Mouse (Mus musculus) retina, postnatal 7 days (tissue): Measurements from ENCODE around the gene Ppp2r5c.
A peak's percentile ranks its signal among the peaks of the same experiment; 100 is the strongest.

Experiments
- DNase-seq: peaks from one replicate; pipeline ENCODE4 v3.0.0-alpha.2; 2012; ENCODE audit warnings: low read depth, low spot score

Ppp2r5c gene

DNA sequence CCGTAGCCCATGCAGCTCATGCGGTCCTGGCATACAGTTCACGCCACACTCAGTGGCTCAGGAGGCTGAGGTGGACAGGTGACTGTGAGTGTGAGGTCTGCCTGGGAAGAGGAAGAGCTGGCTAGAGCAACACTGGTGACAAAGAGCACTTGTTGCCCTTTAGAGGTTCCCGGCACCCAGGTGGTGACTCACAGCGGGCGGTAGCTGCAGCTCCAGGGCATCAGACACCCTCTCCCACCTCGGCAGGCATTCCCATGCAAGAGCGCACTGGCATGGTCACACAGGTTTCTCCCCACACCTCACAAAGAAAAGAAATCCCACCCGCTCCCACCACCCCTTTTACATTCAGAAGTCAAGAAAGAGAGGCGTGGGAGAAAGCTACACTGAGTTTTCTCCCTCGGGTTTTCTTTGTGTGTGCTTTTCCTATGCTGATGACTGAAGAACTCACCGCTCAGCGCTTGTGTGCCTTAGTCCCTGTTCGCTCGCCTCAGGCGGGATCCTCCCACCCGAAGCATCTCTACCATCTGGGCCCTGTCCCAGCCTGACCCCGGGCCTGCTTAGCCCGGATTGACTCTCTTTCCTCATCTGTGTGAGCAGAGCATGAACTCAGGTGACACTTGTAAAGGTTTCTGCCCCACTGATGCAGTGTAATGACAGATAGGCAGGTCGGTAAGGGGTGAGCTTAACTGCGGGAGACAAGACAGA lies 108.8 kb downstream of the Ppp2r5c start:
- peak; percentile 56 for DNase-seq

DNA sequence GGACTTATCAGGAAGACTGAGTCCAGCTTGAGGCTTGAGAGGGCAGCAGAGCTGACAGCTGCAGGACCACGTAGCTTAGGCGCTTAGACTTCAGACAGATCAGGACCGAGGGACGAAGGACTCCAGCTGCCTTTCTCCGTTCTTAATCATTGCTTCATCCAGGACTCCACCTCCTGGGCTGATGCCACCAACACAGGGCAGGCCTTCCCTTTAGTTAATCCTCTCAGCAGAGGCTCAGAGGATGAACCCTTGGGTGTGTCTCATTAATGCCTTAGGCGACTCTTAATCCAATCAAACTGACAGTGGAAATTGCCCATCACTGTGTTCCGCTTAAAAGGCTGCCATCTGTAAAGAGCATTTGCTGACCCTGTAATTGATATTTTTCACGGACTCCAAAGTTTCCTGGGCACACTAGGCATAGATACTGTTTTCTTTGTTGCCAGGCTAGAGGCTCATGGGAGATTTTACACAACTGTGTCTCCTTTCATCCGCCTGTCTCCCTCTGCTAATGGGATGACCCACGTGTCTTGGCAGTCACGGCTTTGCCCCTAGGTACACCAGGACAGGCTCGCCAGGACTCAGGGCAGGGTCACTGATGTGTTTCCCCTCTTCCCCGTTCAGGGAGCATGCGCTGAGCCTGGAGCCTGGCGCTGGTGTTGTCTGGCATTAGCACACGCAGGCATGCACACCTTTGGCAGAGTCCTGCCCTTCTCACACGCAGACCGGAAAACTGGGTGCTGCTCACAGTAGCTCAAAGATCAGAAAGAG lies 110.1 kb downstream of the Ppp2r5c start:
- DNase-seq = peak; percentile 90

DNA sequence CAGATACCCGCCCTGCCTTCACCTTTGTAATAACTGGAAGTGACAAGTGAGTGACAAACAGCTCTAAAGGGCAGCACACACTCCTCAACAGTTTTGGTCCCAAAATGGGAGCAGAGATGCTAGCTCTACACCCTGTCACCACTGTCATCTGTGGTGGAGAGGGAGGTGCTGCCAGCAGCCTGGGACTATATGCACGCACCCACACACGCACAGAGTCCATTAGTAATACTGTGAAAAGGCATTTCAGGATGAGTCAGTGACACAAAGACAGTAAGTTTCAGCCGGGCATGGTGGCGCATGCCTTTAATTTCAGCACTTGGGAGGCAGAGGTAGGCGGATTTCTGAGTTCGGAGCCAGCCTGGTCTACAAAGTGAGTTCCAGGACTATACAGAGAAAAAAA lies 111.3 kb downstream of the Ppp2r5c start:
- DNase-seq = no peak

DNA sequence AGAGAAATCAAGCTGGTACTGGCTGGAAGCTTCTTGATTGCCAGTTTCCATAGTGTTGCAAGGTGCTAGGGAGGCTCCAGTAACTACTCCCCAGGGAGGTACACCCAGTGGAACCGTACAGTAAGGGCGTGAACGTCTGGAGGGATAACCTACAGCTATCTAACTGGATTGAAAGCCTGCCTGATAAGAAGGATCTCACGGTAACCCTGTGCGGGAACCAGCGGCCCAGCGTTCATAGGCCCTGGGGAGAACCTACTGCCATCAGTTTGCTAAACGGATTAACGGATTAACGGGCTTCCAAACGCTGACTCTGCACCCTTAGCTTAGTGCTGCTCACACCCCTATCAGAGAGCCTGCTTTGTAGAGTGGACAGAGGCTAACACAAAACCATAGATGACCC lies 116.5 kb downstream of the Ppp2r5c start:
- peak; percentile 78 for DNase-seq

DNA sequence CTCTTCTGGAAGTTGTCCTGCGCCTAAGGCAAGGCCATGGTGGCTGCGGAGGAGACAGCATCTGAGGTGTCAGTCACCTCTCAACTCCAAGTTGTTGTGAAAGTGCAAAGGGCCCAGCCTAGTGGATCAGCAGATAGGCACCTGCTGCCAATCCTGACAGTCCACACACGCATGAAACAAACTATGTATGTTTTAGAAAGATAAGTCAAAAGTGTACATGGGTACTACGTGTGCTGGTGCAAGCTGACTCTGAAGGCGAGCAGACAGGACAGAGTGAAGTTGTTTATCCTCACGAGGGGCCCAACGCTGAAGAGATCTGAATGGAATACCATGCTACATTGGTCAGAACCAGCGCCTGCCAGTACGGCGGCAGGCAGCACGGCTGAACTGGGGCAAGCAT lies 117.9 kb downstream of the Ppp2r5c start:
- no peak for DNase-seq

DNA sequence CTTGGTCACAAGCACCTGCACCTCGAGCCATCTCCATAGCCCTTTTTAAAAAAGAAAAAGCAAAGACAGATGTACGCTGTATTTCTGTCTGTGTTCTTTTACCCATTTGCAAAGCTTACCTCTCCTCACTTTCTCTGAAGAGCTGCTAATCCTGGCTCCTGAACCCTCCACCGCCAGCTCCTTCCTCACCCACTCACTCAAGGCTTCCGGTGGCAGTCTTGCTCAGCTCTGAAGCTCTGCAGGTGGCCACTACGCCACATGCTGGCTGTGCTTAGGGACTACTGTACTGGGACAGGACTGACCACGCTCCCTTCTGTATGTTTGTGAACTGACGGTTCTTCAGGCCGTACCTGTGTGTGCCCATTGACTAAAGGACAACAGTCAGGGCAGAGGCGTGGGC lies 119.4 kb downstream of the Ppp2r5c start:
- DNase-seq = no peak

DNA sequence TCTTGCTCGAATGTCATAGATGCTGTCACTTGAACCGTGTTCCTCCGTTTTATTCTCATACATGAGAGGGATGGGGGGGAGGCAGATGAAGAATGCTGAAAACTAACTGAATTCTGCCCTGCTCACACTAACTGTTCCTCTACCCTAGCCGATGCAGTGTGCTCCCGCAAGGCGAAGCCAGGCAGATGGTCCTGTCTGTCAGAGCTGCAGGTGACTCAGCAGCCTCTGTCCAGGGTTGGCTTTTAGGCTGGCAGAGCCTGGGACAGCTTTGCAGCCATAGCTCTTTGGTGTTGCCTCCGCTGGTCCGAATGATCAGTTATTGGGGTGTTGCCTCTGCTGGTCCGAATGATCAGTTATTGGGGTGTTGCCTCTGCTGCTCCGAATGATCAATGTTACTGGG lies 124.1 kb downstream of the Ppp2r5c start:
- DNase-seq = no peak

DNA sequence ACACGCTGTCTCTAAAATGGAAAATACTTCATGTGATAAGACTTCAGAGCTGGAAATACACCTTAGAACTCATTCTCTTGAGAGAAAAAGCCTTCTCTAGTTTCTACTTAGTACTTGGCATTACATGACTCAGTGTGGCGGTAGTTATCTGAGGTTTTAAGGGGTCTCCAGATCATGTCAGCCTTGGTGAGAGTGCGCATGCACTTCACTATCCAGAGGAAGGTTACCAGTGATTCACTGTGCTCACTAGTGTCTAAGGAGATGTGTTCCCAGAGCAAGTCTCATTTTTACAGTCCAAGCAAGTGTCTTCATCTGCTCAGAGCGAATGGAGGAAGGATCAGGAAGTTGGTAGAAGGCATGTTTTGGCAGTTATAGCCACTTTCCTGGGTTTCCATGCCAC lies 125.4 kb downstream of the Ppp2r5c start:
- DNase-seq = no peak

DNA sequence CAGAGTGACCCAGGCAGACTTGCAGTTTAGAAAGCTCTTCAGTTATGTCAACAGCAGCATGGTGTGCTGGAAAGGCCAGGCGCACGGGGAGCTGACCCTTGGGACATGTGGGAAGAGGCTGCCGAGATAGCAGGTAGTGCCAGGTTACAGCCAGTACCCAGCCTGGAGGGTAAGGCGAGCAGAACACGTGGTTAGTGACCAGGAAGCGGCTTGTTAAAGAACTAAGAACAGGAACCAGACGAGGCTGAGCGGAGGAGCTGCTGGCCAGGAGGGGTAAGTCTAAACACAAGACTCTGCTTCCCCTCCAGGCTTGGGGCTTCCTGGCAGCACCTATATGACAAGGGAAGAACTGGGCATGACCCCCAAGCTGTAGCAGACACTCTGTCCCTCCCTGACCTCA lies 126.7 kb downstream of the Ppp2r5c start:
- no peak for DNase-seq

DNA sequence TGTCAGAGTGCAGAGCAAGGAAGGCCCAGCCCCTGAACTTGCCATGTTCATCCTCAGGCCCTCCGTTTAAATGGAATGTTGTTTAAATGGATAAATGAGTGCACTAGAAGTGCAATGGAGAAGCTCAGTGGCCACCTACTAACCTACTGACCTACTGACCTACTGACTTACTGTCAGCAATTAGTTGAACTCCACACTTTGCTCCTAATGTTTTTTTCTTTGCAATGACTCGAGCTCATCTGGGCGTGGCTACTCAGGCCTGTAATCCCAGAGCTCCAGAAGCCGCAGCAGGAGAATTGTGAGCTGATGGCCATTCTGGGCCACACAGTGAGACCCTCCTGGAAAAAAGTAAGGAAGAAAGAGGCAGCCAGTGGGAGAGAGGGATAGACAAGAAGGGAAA lies 129.0 kb downstream of the Ppp2r5c start:
- no peak for DNase-seq

DNA sequence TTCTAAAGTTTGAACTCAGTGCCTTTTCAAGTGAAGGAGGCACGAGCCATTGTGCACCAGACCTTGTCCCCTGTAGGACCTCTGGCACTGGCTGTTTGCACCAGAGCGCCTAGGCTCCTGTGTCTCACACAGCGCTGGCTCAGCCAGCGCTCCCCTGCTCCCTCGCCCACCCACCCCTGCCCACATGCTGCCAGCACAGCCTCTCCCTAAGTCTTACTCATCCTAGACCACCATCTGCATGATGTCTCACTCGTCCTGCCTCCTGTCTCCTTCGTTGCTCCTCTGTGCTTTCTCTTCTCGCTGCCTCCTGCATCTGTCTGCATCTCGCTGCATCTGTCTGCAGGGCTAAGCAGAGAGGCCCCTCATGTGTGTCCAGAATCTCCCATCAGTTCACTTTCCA lies 131.4 kb downstream of the Ppp2r5c start:
- DNase-seq = no peak

DNA sequence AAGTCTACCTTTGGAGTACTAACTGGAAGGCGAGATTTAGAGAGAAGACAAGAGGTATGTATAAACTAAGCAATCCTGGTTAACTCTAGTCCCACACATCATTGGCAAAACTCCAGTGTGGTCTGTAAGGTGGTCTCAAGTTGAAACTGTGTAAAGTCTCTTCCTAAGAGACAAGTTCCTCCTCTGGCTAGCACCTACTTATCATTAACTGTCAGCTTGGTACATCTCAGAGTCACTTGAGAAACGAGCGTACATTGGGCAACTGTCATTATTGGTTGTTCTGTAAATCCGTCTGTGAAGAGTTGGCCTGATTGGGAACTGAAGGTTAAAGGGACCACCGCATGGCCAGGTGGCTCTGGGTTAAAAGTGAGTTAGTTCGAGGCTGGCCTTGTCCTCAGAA lies 141.7 kb downstream of the Ppp2r5c start:
- no peak for DNase-seq

DNA sequence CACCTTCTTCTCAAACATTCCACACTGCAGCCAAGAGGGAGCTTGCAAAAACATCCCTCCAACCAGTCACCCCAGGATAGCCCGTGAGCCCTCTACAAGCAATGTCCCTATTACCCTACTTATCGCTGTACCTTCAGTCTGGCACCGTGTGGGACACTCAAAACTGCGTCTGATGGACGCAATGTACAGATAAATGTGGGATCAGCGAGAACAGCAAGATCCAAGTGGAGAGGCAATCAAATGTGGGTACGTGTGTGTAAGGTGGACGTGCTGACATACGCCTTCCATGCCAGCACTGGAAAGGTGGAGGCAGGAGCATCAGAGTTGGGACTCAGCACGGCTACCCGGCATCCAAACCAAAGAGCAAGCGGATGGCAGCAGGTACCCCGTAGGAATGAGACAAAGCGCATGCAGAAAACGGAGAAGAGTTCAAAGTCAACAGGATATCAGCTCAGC lies 143.9 kb downstream of the Ppp2r5c start:
- no peak for DNase-seq

DNA sequence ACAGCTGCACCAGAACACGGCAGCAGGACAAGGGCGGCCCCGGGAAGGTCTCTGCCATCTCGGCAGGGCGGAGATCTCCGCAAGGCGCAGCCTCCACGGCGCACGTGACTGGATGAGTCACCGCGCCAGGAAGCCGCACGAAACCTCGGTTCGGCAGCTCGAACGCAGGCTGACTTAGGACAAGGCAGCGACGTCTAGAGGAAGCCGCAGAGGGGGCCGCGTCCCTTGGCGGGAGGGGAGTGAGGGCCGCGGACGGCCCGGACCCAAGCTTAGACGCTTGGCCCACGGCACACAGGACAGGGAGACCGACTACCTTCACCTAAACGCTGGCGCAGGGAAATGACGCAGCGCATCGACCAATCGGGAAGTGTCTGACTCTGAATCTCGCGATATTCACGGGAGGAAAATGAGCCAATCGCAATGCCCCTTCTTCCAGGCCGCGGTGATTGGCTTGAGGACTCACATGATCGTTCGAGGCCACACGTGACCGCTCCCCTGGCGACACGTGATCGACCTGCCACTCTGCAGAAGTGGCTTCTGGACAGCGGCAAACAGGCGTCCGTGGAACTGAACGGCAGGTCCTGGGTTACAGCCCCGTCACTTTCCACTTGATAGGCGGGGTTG lies 144.5 kb downstream of the Ppp2r5c start:
- peak; percentile 100 for DNase-seq

DNA sequence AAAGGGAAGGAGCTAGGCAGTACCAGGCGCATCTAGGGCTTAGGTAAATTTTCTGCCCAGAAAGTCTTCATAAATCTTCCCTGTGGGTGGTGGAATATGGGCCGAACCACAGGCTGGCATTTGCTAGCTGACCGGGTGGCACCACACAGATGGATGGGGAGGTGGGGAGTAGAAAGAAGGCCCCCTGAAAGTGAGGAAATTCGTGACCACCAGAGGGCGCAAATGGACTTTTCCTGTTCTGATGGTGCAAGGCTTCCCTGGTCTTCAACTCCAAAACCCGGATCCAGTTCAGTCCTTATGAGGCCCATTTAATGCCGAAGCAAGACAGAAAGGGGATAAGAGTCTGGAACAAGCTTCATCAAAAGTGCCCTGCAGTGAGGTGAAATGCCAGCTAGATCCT lies 151.6 kb downstream of the Ppp2r5c start:
- peak; percentile 69 for DNase-seq

DNA sequence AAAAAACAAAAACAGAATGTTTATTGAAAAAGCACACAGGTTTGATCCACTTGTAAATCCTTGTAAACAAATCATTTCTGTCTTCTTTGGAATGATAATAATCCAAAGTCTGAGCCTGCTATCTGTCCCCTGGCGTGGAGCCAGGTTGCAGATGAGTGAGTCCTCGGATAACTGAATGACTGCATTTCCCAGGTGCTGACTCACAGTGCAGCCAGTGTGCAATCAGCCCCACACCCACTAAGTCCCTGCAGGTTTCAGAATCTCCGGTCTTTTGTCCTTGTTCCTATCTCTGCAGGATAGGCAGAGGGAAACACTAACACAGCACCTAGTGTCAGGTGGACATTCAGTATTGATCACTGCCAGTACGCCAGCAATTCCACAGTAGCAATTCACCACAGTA lies 152.9 kb downstream of the Ppp2r5c start:
- no peak for DNase-seq

DNA sequence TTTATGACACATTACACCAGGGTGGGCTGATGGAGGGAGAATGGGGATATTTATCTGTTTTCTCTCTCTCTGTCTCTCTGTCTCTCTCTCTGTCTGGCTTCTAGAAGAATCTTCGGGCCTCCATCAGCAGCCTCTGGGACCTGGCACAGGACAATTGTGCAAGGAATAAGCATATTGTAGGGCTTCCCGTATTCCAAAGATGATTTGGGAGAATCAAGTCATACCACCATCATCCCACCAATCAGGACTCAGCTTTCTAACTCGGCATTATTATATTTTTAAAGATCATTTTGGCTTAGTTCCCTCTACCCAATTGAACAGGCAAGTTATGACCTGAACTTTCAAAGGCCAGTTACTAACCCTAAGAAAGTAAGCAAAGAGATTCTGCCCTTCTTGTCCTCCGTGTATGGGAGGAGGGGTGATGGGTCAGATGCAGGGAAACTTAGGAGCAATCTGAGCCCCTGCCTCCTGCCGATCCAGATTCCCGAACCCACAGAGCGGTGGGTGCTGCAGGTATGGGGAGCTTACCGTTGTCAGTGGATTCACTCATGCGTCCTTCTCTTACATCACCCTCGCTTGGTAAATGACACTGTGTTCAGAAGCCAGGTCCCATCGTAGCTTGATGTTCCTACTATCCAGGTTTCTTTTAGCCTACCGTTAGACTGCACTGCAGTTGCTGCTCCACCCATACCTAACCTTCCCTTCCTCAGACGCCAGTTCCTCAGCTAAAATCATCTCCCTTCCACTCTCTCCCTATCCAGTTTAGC lies 153.5 kb downstream of the Ppp2r5c start:
- no peak for DNase-seq

DNA sequence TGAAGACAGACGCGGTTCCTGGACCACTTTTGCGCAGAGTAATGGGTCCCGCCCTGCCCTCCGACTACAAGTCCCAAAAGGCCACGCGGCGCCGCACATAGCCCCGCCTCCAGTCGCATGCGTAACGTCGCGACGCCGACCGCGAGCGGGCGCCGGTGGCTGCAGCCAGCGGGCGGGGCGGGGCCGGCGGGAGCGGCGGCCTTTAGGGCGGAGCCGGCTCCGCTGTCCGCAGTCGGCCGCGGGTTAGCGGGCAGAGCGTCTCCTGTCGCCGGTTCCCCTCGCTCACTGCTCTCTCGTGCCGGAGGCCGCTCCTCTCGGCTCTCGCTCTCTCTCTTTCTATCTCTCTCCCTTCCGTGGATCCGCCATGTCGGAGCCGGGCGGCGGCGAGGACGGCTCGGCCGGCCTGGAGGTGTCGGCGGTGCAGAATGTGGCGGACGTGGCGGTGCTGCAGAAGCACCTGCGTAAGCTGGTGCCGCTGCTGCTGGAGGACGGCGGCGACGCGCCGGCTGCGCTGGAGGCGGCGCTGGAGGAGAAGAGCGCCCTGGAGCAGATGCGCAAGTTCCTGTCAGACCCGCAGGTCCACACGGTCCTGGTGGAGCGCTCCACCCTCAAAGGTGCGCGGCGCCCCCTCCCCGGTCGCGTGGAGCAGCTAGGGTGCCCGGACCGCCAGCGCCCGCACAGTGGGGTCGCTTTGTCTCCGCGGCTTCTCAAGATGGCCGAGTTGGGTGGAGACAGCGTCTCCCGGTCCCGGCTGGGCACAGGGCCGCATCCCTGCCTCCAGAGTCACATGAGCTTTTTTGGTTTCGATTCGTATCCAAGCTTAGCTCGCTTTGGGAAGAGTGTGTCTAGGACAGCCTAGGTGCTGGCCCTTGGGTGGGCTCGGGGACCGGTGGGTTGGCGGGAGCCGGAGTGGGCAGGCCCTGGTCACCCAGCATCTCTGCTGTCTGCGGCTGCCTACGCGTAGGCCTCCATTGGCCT lies 154.6 kb downstream of the Ppp2r5c start, which contains the start of gene Dync1h1:
TSS of gene Dync1h1 (plus strand) at position 212 of the 978 bp plus-strand sequence.
- DNase-seq = peak; percentile 87

DNA sequence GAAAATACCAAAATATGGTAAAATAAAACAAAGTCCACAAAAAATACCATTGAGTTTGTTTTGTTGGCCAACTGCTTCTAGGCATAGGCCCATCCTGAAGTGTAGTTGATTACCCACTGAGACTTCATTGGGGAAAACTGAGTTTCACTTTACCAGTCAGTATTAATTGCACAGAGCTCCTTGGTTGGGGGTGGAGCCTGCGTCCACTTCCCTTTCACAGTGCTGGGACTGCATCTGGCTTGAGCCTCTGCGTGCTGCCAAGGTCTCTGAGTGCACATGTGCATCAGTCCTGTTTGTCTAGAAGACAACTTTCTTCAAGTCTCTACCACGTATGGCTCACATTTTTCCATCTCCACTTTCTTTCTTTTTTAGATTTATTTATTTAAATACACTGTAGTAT lies 159.2 kb downstream of the Ppp2r5c start:
- DNase-seq = no peak

DNA sequence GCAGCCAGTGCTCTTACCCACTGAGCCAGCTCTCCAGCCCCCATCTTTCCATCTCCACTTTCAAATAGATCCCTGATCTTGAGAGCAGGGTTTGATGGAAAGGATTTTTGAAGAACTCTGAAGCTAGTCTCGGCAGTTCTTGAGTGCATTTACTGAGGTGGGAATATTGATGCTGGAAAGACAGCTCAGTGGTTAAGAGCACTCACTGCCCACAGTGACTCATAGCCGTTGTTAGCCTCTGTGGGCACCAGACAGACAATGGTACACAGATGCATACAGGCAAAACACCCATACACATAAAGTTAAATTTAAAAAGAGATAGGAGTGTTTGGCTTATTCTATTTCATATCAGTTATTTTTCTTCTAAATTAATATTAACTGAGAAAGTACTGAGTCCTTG lies 159.8 kb downstream of the Ppp2r5c start:
- DNase-seq = no peak
